Mouse (Mus musculus): ENCODE data around the gene Vamp5.
A peak's percentile ranks its signal among the peaks of the same experiment; 100 is the strongest.

Gene Vamp5

DNA sequence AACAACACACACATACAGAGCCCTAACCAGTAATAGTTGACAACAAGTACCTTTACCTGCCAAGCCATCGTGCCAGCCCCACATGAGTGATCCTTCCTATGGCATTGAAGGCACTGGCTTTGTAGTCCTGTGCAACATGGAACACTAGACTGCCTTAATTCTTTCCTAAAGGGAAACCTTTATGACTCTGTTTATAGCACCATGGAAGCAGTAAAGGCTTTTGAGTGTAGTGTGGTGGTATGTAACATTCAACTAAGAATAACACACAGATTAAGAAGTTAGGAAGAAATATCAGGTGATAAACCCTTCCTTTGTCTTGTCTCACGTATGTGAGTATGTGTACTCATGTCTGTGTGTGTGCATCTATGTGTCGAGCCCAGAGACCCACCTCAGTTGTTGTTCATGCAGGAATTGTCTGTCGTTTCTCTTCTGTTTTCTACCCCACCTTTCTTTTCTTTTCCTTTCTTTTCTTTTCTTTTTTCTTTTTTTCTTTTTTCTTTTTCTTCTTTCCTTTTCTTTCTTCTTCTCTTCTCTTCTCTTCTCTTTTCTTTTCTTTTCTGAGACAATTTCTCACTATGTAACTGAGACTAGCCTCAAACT, 13.3 kb downstream of the Vamp5 start, which contains the start of gene Rnf181:
Gene Rnf181 (minus strand): TSS at position 113 of the 600 bp plus-strand sequence.
- DNase-seq (ENCODE audit: low spot score in 2 of 2), result no peak

DNA sequence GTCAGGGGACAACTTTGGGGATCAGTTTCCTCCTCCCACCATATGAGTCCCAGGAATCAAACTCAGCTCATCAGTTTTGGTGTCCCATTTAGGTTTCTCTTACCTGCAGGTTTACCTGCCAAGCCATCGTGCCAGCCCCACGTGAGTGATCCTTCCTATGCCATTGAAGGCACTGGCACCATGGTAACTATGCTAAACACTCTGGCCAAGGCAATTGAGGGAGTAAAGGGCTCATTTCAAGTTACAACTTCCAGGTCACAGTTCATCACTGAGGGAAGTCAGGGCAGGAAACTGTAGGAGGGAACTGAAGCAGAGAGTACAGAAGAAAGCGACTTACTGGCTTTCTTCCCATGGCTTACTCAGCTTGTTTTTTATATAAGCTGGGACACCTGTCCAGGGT, 14.0 kb downstream of the Vamp5 start:
- no peak for DNase-seq (ENCODE audit: low spot score in 2 of 2)

DNA sequence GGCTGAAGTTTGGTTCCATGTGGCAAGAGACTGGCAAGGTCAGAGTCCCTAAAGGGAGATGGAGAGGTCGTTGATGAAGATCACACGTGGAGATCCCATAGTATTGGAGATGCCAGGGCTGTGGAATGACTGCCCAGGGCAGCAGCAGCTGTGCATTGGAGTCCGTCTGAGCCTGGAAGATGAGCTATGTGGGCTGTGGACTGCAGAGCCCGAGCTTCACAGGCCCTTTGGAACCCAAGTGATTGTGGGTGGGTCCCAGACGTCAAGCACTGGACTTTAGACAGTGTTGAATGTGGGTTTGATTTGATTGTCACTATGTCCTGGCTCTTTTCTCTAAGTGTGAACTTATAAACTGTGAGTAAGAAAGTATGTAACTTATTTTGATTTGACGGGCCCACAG, 15.3 kb downstream of the Vamp5 start:
- DNase-seq (ENCODE audit: low spot score in 2 of 2), result no peak

DNA sequence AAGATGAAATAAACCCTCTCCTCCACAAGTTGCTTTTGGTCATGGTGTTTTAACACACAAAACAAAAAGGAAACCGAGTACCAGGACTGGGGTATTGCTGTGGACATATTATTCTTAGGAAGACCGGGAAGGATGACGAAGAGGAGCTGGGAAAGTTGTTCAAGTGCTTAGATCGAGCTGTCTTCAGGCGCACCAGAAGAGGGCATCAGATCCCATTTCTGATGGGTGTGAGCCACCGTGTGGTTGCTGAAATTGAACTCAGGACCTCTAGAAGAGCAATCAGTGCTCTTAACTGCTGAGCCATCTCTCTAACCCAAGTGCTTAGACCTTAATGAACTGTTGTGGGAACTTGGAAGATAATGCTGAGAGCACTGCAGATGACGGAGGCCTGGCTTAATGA, 16.3 kb downstream of the Vamp5 start:
- no peak for DNase-seq (ENCODE audit: low spot score in 2 of 2)

DNA sequence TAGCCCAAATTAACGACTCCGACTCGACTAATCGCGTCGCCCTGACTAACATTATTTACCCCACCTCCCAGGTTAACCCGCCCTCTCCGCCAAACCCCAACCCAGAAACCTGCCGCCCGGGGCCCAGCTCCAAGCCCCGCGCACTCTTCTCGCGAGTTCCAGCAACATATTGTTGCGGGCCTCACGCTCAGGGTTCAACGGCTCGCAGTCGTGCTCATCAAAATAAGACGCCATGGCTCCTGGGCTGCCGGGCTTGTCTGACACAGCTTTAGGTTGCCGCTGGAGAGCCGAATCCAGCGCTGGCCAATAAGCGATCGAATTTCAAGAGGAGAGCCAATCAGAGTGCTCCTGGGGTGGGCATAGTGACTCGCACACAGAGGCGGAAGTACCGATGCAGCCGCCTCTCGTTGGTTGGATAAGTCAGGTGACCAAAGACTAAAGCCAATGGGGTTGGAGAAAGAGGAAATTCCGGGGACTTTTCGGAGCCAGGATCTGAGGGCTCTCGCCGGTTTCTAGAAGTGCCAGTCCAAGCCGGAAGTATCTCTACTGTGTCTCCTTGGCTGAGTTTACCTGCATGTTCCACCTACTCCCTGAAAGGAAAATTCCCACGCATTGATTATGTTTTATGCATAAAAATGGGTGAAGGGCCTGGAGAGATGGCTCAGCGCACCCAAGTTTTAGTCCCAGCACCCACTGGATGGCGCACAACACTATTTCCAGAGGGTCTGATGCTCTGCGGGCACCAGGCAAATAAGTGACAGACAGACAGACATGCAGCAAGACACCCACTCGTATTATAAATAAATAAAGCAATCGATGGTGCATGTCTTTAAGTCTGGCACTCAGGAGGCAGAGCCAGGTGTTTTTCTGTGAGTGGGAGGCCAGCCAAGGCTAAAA, 17.9 kb downstream of the Vamp5 start:
- DNase-seq (ENCODE audit: low spot score in 2 of 2), result peak; percentile 92 to 94

DNA sequence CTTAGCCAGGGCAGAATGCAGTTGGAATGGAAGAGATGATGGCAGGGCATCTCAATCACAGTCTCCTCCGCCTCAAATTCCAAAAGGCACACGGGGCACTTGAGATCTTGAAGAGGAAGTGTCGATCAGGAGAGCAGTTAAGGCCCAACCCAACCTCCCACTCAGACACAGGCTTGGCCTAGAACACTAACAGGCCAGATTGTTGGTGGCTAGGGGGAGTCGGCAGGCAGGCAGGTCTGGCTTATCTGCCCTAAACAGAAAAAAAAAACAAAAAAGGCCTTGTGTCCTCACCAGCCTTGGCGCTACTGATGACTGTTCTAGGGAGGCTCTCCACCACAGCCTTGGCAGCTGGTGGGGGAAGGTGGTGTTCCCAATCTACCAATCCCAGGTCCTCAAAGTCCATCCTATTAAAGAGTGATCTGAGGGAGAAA, 19.1 kb downstream of the Vamp5 start:
- DNase-seq (ENCODE audit: low spot score in 2 of 2), result no peak

DNA sequence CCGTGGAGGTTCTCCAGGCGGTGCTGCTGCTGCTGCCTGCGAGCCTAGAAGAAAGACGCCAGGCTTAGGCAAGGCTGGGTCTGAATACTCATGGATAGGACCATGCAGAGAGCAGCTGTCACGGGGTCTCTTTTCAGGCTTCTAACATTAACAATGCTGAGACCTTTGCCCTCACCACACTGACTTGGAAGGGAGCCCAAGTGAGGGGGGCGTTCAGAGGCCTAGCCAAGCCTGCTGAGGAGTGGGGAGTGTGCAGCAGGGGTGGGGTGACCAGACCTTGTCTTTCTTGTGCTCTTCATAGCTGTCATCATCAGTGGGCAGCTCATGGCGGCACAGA, 19.7 kb downstream of the Vamp5 start:
- DNase-seq (ENCODE audit: low spot score in 2 of 2), result no peak

DNA sequence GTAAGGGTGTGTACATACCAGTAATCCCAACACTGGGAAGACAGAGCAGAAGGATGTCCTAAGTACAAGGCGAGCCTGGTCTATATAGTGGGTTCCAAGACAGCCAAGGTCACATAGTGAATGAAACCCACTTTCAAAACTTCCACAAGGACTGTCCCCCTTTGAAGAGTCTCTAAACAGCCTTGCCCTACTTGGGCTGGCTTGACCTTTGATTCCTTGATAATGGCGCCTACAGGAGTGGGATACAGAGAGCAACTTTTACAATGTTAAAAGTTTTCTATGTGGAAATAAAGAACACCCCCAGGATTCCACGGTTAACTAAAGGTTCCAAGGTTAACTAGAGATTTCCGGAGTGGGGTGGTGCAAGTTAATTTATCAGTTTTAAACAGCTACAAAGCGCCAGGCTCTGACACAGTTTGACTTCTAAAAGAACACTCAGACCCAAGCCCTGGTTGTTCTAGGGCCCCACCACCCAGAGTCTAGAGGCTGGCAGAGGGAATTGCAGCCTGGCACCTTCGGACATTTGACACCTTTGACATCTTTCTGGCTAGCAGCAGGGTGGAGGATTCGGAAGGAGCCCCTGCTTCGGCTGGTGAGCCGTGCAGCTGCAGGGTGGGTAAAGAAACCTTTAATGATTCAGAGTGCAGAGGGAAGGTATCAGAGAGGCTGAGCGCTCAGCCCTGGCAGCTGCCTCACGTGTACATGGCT, 20.2 kb downstream of the Vamp5 start:
- DNase-seq (ENCODE audit: low spot score in 2 of 2), result no peak

DNA sequence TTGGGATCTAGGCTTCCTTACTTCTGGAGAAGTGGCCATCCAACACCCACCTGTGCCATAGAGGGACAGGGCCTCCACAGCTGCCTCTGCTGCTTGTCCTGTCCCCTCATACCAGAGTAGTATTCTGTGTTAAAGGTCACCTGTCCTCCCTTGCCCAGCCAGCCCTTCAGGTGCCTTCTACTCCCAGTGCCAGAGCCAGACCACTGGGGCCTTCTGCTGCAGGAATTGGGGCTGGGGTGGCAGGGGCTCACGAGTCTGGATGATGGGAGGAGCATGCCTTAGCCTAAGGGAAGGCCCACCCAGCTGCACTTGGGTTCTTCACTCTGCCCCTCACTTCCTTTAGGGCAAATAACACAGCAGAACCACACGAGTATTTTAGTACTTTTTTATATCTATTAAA, 20.9 kb downstream of the Vamp5 start:
- no peak for DNase-seq (ENCODE audit: low spot score in 2 of 2)

DNA sequence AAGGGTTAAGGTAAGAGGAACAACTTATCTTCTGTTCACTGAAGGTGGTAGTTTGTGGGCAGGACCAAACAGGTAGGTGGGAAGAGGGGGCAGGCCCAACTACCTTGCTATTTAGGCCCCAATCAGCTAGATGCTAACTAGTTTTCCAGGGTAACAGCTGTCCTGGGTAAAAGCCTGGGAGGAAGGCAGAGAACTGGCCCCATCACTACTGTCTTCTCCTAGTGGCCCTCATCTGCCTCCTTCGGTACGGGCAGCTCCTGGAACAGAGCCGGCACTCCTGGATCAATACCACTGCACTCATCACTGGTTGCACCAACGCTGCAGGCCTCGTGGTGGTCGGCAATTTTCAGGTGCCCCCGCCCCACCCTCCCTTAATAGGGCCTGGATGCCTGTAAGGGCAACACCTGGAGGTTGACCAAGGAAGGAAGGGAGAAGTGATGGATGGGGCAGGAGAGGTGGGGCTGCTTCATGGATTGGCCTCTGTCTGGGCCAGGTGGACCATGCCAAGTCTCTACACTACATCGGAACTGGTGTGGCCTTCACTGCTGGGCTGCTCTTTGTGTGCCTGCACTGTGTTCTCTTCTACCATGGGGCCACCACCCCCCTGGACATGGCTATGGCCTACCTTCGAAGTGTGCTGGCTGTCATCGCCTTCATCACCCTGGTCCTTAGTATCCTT, 22.0 kb downstream of the Vamp5 start:
- DNase-seq (ENCODE audit: low spot score in 2 of 2), result no peak

DNA sequence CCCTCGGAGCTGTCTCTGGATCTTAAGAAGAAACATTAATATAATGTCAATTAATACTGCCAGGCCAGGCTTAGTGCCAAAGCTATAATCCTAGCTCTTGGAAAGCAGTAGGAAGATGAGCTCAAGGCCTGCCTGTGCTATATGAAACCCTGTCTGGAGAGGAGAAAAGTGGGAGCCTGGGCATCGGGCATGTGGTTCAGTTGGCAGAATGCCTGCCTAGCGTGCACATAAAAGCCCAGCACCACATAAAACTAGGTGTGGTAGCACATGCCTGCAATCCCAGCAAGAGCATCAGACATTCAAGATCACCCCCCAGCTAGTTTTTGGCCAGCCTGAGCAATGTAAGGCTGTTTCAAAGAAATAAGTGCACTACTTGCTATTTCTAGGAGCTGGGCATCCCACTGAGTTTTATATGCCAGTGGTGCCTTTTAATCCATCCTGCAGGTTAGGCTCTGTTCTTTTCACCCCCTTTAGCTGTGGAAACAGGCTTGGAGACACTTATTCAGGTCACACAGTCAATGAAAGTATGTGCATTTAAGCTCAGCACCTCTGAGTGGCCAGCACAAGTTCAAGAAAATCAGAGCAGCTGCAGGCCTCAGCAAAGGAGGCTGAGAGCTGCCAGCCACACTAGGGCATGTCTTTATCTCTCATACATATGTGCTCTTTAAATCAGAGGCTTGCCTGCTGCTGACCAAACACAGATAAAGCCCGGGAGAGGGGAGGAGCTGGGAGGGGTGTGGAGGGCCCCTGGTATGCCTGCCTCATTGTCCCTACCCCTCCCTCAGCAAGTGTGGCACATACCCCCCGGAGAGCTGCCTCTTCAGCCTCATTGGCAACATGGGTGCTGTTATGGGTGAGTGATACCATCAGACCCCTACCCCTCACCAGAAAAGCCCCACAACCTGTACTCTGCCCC, 22.8 kb downstream of the Vamp5 start:
- no peak for DNase-seq (ENCODE audit: low spot score in 2 of 2)

DNA sequence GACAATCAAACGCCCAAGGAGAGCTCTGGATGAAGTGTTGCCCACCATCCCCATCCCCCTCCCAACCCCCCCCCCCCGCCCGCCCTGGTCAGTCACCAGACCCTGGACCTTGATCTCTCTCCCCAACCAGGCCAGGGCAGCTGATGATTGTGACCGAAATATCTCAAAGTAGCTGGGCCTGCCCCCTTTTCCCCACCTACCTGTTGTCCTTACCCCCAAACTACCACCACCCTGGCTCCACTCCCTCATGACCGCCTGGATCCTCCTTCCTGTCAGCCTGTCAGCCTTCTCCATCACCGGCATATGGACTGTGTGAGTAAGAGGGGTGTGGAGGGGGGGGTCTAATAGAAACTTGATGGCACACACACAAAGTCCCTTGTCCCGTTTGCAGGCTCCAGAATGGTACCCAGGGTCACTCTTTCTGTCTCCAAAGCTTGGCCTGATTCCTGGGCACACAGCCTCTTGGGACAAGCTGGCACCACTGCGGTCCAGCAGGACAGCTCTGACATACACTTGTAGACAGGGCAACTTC, 24.2 kb downstream of the Vamp5 start:
- DNase-seq (ENCODE audit: low spot score in 2 of 2), result no peak

DNA sequence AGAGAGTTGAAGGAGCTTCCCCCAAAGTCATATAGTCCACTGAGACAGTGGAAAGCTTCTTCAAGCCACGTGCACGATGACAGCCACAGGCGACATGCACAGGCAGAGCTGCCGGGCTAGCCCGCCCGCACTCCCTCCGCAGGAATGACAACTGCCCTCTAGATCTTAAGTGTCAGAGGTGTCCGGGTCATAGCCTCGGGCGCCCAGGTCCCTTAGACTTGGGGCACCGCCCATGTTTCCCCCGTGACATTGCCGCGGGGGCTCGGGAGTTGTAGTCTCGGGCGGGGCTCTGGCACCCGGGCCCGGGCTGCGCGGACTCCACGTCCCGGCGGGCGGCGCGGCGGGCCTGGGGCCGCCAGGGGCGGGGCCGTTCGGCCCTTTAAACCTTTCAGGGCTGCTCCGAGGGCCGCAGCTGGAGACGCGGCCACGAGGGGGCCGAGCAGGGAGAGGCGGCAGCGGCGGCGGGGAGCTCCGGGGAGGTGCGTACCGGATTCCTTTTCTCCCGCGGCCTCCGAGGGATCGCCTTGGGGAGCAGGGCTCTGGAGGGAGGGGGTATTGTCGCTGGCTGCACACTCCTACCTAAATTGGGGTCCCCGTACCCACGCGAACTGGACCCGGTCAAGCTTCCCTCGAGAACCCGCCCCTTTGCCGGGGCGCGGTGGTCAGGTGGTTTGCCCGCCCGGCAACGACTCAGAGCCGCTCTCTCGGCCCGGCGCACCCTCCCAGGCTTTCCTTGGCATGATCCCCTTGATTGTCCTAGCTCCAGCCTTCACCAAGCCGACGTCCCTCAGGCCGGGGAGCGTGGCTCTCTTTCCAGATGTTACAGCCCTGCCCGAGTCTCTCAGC, 25.0 kb downstream of the Vamp5 start, which contains the start of gene Tmem150a:
Gene Tmem150a (plus strand): TSS at position 382 of the 846 bp plus-strand sequence.
- DNase-seq (ENCODE audit: low spot score in 2 of 2), result peak; percentile 17 to 35

DNA sequence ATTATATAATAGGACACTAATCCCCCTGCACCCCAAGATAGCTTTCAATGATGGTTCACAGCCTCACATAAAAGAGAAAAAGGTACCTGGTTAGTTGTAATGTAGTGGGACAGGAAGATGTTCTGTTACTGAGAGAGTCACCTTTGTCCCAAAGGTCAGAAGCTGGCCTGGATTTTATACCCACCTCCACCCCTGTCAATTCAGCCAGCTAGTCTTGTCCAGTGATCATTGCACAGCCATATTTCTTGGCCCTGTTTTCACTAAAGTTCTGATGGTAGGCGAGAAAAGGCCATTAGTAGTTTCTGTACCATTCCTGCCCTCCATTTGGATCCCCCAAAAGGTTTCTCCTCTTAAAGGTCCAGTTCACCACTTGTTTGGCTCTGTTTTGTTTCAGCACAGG, 26.2 kb downstream of the Vamp5 start:
- no peak for DNase-seq (ENCODE audit: low spot score in 2 of 2)

DNA sequence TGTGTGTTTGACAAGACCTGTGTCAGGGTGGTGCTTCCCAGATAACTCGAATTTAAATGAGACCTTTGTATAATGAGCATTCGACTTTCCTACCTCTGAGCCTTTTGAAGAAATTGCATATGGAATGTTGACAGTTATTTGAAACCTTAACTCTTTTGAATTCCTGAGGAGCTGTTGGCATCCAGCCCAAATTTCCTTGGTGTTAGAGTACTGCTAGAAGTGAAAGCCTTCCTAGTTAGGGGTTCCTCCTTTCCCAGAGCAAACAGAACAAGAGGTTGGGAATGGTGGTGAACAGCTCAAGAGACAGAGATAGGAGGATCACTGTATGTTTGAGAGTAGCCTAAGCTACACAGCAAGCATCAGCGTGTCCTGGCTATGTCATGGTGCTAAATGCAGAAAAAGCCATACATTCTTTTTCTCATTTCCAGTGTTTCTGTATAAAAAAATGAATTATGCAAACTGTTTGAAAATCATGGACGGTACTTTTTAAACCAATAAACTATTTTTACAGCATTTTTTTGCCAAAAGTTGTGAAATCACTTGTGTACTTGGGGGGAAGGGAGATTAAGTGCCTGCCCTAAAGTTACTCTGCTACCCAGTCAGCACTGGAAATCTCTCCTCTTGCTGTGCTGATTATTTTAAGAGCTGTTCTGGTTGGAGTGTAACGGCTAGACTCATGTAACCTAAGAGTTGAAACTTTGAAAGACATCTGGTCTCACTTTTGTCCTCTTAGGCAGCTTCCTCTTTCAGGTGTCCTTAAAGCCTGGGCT, 27.4 kb downstream of the Vamp5 start:
- no peak for DNase-seq (ENCODE audit: low spot score in 2 of 2)

DNA sequence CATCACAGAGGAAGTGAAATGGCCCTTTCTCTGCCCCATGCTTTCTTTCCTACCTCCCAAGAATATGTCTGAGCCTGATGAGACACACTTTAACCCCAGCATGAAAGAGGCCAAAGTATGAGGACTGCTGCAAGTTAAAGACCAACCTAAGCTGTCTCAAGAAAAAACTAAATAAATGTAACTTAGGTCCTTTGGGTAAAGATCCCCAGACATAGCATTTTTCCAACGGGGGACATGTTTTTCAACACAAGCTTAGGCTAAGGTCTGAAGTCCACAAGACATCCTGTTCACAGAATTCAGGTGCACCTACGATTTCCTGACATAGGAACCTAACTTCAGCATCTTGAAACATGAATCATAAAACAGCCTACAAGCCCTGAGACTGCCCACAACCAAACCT, 30.1 kb downstream of the Vamp5 start:
- DNase-seq (ENCODE audit: low spot score in 2 of 2), result no peak

DNA sequence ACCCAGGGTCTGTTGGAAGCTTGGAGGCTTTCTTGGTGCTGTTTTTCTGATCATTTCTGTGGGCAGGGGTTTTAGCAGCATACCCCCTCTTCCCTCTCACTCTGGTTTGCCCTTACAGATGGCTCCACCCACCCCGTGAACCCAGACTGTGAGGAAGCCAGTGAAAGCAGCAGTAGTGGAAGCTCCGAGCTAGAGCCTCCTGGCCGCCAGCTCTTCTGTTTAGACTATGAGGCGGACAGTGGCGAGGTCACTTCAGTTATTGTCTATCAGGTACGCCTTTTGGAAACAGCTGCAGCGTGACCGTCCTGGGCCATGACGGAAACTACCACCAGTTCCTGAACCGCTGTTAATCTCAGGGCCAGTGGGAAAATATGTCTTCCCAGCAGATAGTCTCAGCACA, 31.9 kb downstream of the Vamp5 start:
- DNase-seq (ENCODE audit: low spot score in 2 of 2), result no peak

DNA sequence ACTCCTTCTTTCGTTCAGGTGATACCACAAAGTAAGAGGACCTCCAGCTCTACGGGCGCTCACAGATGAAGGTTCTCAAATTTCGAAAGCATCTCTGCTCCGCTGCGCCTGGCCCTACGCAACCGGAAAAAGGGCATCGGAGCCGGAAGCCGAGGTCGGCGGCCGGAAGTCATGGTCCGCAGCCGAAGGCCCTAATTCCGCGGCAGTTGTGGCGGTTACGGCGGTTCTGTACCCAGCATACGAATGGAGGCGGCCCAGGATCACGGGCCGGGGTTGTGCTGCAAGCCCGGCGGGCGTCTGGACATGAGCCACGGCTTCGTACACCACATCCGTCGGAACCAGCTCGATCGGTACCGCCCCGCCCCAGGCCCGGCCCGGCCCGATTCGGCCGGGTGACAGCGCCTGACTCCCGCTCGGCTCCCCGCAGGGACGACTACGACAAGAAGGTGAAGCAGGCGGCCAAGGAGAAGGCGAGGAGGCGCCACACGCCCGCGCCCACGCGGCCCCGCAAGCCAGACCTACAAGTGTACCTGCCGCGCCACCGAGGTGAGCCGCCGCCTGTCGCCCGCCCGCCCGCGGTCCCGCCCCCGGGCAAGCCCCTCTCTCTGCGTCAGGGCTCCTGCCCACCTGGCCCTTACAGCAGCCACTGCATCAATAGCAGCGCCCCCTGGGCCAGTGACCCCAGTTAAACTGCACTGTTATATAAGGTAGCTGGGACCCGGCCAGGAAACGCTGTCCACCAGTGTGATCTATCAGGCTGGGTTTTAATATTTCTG, 32.9 kb downstream of the Vamp5 start, which contains the start of gene 0610030E20Rik:
Gene 0610030E20Rik (plus strand): TSS at position 152 of the 776 bp plus-strand sequence.
- peak; percentile 70 to 73 for DNase-seq (ENCODE audit: low spot score in 2 of 2)

All from thymus, postnatal 10 days (tissue).